In genomic region chr14:54950493-54950892, GRCm38 (mm10) we compare ENCODE assay signal across 30 mouse cellular contexts. TPM values are rescaled to one million over a fixed set of nuclear protein-coding genes. Genes with fewer than 3 reads are reported as not detected.
"Had no signal": no experiment of that assay in that cellular context is flagged by ENCODE, and none has a peak within 500 bp of the region (broad histone marks: within the 10 kb centered on the region; RNA-seq: fewer than 3 reads in every experiment).

No protein-coding gene starts in this region.

- H3K36me3 ChIP-seq: limb, embryonic 10.5 days; limb, embryonic 13.5 days; liver, embryonic 12.5 days; liver, embryonic 15.5 days; lung, embryonic 15.5 days; midbrain, embryonic 10.5 days; midbrain, embryonic 13.5 days; neural tube, embryonic 13.5 days had no signal

- DNase-seq: kidney, postnatal 25 days; layer of hippocampus, adult 9-11 months; liver; lung, adult 18-20 months; lung, postnatal 10 days; lung, postnatal 36 days; thymus, postnatal 25 days had no signal

- H3K9ac ChIP-seq: limb, embryonic 13.5 days; liver, embryonic 12.5 days; liver, embryonic 15.5 days; lung, embryonic 15.5 days; midbrain, embryonic 13.5 days; neural tube, embryonic 13.5 days had no signal

- H3K4me1 ChIP-seq: limb, embryonic 10.5 days; limb, embryonic 13.5 days; liver, embryonic 12.5 days; liver, embryonic 15.5 days; lung, embryonic 15.5 days; megakaryocyte, embryonic 14.5 days; midbrain, embryonic 10.5 days; midbrain, embryonic 13.5 days; neural tube, embryonic 13.5 days had no signal

- H3K4me3 ChIP-seq: layer of hippocampus, adult 2 months; limb, embryonic 10.5 days; limb, embryonic 13.5 days; liver, embryonic 12.5 days; liver, embryonic 15.5 days; lung, embryonic 15.5 days; megakaryocyte, embryonic 14.5 days; midbrain, embryonic 10.5 days; midbrain, embryonic 13.5 days; myocyte; neural tube, embryonic 13.5 days had no signal

- ATAC-seq: liver, embryonic 12.5 days; midbrain, embryonic 13.5 days; midbrain, embryonic 16.5 days had no signal

- H3K9me3 ChIP-seq: limb, embryonic 10.5 days; limb, embryonic 13.5 days; liver, embryonic 12.5 days; liver, embryonic 15.5 days; lung, embryonic 15.5 days; megakaryocyte, embryonic 14.5 days; midbrain, embryonic 10.5 days; midbrain, embryonic 13.5 days; neural tube, embryonic 13.5 days had no signal

- H3K27me3 ChIP-seq: liver, embryonic 15.5 days; midbrain, embryonic 13.5 days; neural tube, embryonic 13.5 days had no signal

- H3K4me2 ChIP-seq: limb, embryonic 13.5 days; liver, embryonic 12.5 days; liver, embryonic 15.5 days; lung, embryonic 15.5 days; midbrain, embryonic 13.5 days; neural tube, embryonic 13.5 days had no signal

- H3K27ac ChIP-seq: kidney, postnatal 0 days; layer of hippocampus, adult 2 months; limb, embryonic 10.5 days; limb, embryonic 13.5 days; liver, embryonic 12.5 days; liver, embryonic 15.5 days; lung, embryonic 15.5 days; midbrain, embryonic 10.5 days; midbrain, embryonic 13.5 days; neural tube, embryonic 13.5 days had no signal

RNA-seq across cellular contexts. Expression of gene Cmtm5, which starts 14.4 kb away (rescaled TPM):
- total RNA-seq: monocyte, adult 5-6 weeks had no signal
- polyA plus RNA-seq: liver, embryonic 12.5 days; myocyte had no signal

RNA-seq across cellular contexts. Expression of gene Myh6, which starts 16.2 kb away (rescaled TPM):
- total RNA-seq: monocyte, adult 5-6 weeks had no signal
- polyA plus RNA-seq: small intestine, adult 2 months had no signal

RNA-seq across cellular contexts. Expression of gene Il25, which starts 18.0 kb away (rescaled TPM):
- total RNA-seq: layer of hippocampus, adult 2 months; left cerebral cortex, postnatal 25 days; monocyte, adult 5-6 weeks had no signal
- polyA plus RNA-seq: kidney, embryonic 14.5 days; liver, embryonic 12.5 days; liver, embryonic 15.5 days; midbrain, embryonic 10.5 days; spleen, adult 2 months; stomach, embryonic 16.5 days; thymus, postnatal 0 days had no signal

RNA-seq across cellular contexts. Expression of gene Efs, which starts 24.6 kb away (rescaled TPM):
- total RNA-seq: monocyte, adult 5-6 weeks had no signal

RNA-seq across cellular contexts. Expression of gene Gm17428, which starts 26.2 kb away (rescaled TPM):
- total RNA-seq: layer of hippocampus, adult 2 months; layer of hippocampus, postnatal 25 days; left cerebral cortex, adult 18-20 months; left cerebral cortex, postnatal 25 days; monocyte, adult 5-6 weeks had no signal
- polyA plus RNA-seq: kidney, embryonic 14.5 days; kidney, postnatal 0 days; large intestine, adult 2 months; limb, embryonic 10.5 days; limb, embryonic 13.5 days; liver, embryonic 12.5 days; liver, embryonic 15.5 days; lung, embryonic 15.5 days; midbrain, embryonic 10.5 days; midbrain, embryonic 13.5 days; midbrain, embryonic 16.5 days; myocyte; neural tube, embryonic 13.5 days; small intestine, adult 2 months; spleen, adult 2 months; stomach, embryonic 16.5 days; thymus, postnatal 0 days had no signal
